Mouse (Mus musculus) lung, embryonic 14.5 days (tissue): ENCODE results near the gene Pp2d1. TPM values are rescaled to one million over a fixed set of nuclear protein-coding genes. Genes with fewer than 3 reads are reported as not detected.

Source experiments
- ATAC-seq: fragments of 200-750 bp; cut with Nextera tagmentation; 2 replicates; pipeline ENCODE4 v1.8.0; 2017; ENCODE audit warnings: mild to moderate bottlenecking, moderate TSS enrichment, moderate library complexity; ENCODE audit not compliant: insufficient read depth
- DNase-seq: peaks from one replicate; pipeline ENCODE4 v3.0.0-alpha.2; 2015
- H3K27ac ChIP-seq: fragments of 300-500 bp; sonication (generic); 2 replicates; pipeline ENCODE4 v1.5.1; 2014; ENCODE audit warnings: low read depth, mild to moderate bottlenecking, moderate library complexity
- H3K27me3 ChIP-seq: fragments of 300-500 bp; sonication (generic); 2 replicates; pipeline ENCODE4 v1.6.1; 2014; ENCODE audit warnings: low read length, control low read depth; ENCODE audit not compliant: insufficient read depth
- H3K36me3 ChIP-seq: fragments of 300-500 bp; sonication (generic); 2 replicates; pipeline ENCODE4 v1.6.1; 2014; ENCODE audit warnings: control low read depth; ENCODE audit not compliant: insufficient read depth
- H3K4me1 ChIP-seq: fragments of 300-500 bp; sonication (generic); 2 replicates; pipeline ENCODE4 v1.6.1; 2014; ENCODE audit warnings: antibody characterized with exemption, control low read depth; ENCODE audit not compliant: insufficient read depth
- H3K4me2 ChIP-seq: fragments of 300-500 bp; sonication (generic); 2 replicates; pipeline ENCODE4 v1.6.1; 2014; ENCODE audit warnings: mild to moderate bottlenecking
- H3K4me3 ChIP-seq: fragments of 300-500 bp; sonication (generic); 2 replicates; pipeline ENCODE4 v1.5.1; 2014; ENCODE audit warnings: low read depth, low read length
- H3K9ac ChIP-seq: fragments of 300-500 bp; sonication (generic); 2 replicates; pipeline ENCODE4 v1.6.1; 2014
- H3K9me3 ChIP-seq: fragments of 300-500 bp; sonication (generic); 2 replicates; pipeline ENCODE4 v1.6.1; 2016; ENCODE audit warnings: low read depth, low read length, control low read depth
- CTCF ChIP-seq: IDR thresholded peaks from 2 replicates; pipeline ENCODE4 v1.5.1; 2016; ENCODE audit warnings: antibody characterized with exemption, low read depth
- WGBS: fragments of 180-500 bp; shearing (Covaris S2); extraction: QIAGEN DNeasy Blood & Tissue Kit; methylation state at CpG from one replicate; pipeline ENCODE4 v1.1.7; 2014; 5-methylcytosine and 5-hydroxymethylcytosine counted together
- polyA plus RNA-seq: library from polyadenylated mRNA; unstranded; fragments of >200 nt; fragmentation: Nextera tagmentation; extraction: Ambion mirVana; gene quantifications from 2 replicates; pipeline ENCODE4 v1.2.1, GENCODE M21; 2014

Pp2d1 gene
- polyA plus RNA-seq, 1 experiment from 2014 or later = 0.25 TPM

DNA sequence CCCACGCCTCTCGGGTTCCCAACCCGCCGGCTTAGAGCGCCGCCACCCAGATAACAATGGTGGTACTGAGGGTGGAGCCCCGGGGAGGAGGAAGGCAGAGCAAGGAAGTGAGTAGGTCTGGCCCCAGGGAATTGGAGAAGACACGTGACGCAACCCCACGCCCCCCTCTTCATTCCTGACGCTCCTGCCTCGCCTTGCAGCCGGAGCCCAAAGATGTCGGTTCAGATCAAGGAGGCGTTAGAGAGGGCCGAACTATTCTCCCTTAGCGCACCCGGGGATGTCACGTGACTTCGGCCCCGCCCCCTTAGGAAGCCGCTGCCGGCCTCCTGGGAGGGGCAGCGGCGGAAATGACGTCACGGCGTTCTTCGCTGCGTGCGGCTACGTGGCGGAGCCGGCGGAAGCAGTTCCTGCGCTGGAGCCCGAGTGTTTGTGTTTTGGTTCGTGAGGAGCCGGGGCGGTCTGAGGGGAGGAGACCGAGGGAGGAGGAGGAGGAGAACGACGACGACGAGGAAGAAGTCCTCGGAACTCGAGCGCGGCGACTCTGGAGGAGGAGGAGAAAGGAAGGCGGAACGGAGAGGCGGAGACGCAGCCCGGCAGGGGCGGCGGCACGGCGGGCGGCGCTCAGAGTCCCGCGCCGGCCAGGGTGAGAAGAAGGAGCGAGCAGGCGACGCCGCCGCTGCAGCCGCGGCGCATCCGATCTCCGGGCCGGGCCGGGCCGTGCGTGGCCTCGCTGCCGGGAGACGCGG is 60.2 kb downstream of the Pp2d1 start, which contains the start of gene Rab5a:
TSS of gene Rab5a (plus strand) at position 377 of the 746 bp plus-strand sequence.
- H3K27ac ChIP-seq = peak within 1 kb of the TSS; percentile 99

GRCm38 (mm10) chr17:53478066-53478857 is 61.0 kb downstream of the Pp2d1 start:
- no peaks in the 10 kb centered on the region for H3K36me3 ChIP-seq
- peaks cover 13% of the 10 kb centered on the region for H3K4me1 ChIP-seq
- H3K27ac ChIP-seq = peak overlapping the region; percentile 99
- ATAC-seq (no peak; the same call in 1 of the 2 replicates), DNase-seq (peak; percentile 9)
- H3K9ac ChIP-seq = peak overlapping the region; percentile 76
- TF ChIP-seq CTCF = no peak
- H3K4me2 ChIP-seq = peak overlapping the region; percentile 68
- H3K27me3 ChIP-seq = no peaks in the 10 kb centered on the region
- no peaks in the 10 kb centered on the region for H3K9me3 ChIP-seq
- H3K4me3 ChIP-seq = peak overlapping the region; percentile 93
- 5% methylated on average over 15 of the region's 15 CpGs for WGBS

More for the DNA sequence above, 60.2 kb downstream of the Pp2d1 start, which contains the start of gene Rab5a:
- no peaks in the 10 kb centered on the region for H3K9me3 ChIP-seq
- DNase-seq (peak; percentile 100), ATAC-seq (peak; percentile 99)
- no peaks in the 10 kb centered on the region for H3K27me3 ChIP-seq
- peak within 1 kb of the TSS; percentile 84 for H3K4me2 ChIP-seq
- peaks cover 13% of the 10 kb centered on the region for H3K4me1 ChIP-seq
- H3K36me3 ChIP-seq = peaks cover 3% of the 10 kb centered on the region; the same call in 1 of the 2 replicates
- peak; percentile 41 for TF ChIP-seq CTCF
- peak within 1 kb of the TSS; percentile 93 for H3K4me3 ChIP-seq
- peak within 1 kb of the TSS; percentile 90 for H3K9ac ChIP-seq
- WGBS = under 1% methylated on average over 76 of the region's 82 CpGs

DNA sequence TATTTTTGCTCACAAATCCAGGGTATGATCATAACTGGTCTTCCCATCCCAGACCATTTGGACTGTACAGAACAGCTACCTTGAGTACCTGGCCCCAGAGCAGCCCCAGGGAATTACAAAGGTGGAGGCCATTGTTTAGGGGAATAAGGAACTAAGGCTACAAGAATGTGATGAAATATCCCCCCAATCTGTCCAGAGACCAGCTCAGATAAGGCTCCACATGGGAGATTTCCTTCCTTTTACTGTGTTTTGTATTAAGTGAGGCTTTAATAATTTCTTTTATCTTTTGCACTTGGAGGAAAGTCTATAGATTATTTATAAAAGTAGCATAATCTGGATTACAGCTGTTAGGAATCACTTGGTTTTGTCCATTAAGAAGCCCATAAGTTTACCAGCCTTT is 70.6 kb downstream of the Pp2d1 start:
- TF ChIP-seq CTCF = no peak
- H3K27me3 ChIP-seq = no peaks in the 10 kb centered on the region
- no peak overlapping the region for H3K9ac ChIP-seq
- ATAC-seq = no peak
- H3K9me3 ChIP-seq = no peaks in the 10 kb centered on the region
- no peak overlapping the region for H3K4me3 ChIP-seq
- no peak overlapping the region for H3K27ac ChIP-seq
- H3K4me1 ChIP-seq = no peaks in the 10 kb centered on the region; the same call in 1 of the 2 replicates
- H3K4me2 ChIP-seq = no peak overlapping the region
- H3K36me3 ChIP-seq = no peaks in the 10 kb centered on the region
- no peak for DNase-seq

GRCm38 (mm10) chr17:53465569-53465968 is 73.7 kb downstream of the Pp2d1 start:
- H3K9me3 ChIP-seq = no peaks in the 10 kb centered on the region
- H3K36me3 ChIP-seq = no peaks in the 10 kb centered on the region
- H3K4me2 ChIP-seq = no peak overlapping the region
- DNase-seq (peak; percentile 4), ATAC-seq (no peak)
- no peaks in the 10 kb centered on the region for H3K27me3 ChIP-seq
- H3K4me1 ChIP-seq = no peaks in the 10 kb centered on the region; the same call in 1 of the 2 replicates
- peak; percentile 47 for TF ChIP-seq CTCF
- H3K4me3 ChIP-seq = no peak overlapping the region
- H3K27ac ChIP-seq = no peak overlapping the region
- WGBS = 48% methylated on average over 4 of the region's 4 CpGs
- H3K9ac ChIP-seq = no peak overlapping the region

DNA sequence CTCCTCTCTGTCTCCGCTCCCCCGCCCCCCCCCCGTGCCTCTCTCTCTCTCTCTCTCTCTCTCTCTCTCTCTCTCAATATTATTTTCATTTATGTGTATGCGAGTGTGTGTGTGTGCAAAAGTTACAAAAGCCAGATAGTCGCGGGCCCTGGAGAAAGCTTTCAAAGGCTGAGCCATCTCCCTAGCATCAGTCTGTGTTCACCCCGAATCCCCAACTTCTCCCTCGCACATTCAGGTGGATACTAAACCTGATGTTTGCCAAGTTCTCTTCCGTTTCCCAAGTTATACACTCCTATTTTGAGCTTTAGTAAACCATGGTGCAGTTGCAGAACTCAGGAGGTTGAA is 75.8 kb downstream of the Pp2d1 start:
- H3K36me3 ChIP-seq = no peaks in the 10 kb centered on the region
- peak overlapping the region; percentile 45; the same call in 1 of the 2 replicates for H3K9ac ChIP-seq
- H3K27ac ChIP-seq = no peak overlapping the region
- peak overlapping the region; percentile 40 for H3K4me3 ChIP-seq
- peak overlapping the region; percentile 68 for H3K4me2 ChIP-seq
- no peak for TF ChIP-seq CTCF
- H3K9me3 ChIP-seq = no peaks in the 10 kb centered on the region
- WGBS = 13% methylated on average over 9 of the region's 9 CpGs
- H3K27me3 ChIP-seq = no peaks in the 10 kb centered on the region
- ATAC-seq (peak; percentile 51), DNase-seq (no peak)
- H3K4me1 ChIP-seq = no peaks in the 10 kb centered on the region; the same call in 1 of the 2 replicates

DNA sequence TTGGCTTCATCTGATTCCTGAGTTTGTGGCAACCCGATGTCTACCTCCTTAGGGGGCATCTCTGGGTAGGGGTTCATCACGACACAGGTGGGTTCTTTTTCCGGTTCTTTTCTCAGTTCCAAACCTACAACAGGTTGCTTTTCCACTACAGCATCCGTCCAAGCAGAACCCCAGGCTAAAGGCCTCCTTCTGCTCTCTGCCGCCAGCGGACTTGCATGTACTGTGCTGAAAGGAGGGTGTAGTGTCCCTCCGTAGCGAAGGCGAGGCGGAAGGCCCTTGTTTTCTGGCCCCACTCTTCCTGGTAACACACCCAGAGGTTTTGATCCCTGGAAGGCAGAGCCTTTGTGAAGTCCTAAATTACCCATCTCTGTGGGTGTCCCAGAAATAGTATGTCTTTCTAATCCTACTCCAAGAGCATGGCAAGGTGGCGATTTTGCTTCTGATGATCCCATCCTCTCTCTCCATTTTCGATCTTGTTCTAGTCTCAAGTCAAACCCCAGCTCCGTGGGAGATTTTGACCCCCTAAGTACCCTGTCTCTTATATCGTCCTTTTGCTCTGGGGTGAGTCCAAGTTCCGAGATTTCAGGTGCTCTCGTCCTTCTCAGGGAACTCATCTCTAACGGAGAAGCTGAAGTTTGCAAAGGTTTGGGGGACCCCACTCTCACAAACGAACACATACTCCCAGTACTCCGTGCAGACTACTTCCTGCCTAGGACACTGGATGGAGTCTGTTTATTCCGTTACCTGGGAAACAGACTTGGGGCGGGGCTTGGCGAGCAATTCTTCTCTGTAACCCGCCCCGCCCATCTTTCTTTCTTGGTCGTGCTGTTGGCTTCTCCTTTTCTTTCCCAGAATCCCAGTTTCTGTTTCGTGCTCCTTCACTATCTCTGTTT is 76.4 kb downstream of the Pp2d1 start, which contains the start of gene Efhb:
TSS of gene Efhb (minus strand) at position 719 of the 893 bp plus-strand sequence.
- 21% methylated on average over 26 of the region's 26 CpGs for WGBS
- Histone ChIP-seq H3K27ac (no peak within 1 kb of the TSS), H3K4me3 (peak within 1 kb of the TSS; percentile 40), H3K9me3 (no peaks in the 10 kb centered on the region), H3K36me3 (no peaks in the 10 kb centered on the region), H3K4me1 (no peaks in the 10 kb centered on the region; the same call in 1 of the 2 replicates), H3K27me3 (no peaks in the 10 kb centered on the region), H3K4me2 (peak within 1 kb of the TSS; percentile 68), H3K9ac (peak within 1 kb of the TSS; percentile 45)
- peak; percentile 98 for ATAC-seq
- no peak for TF ChIP-seq CTCF
- DNase-seq = peak; percentile 95

Other genes starting within 250 kb of the Pp2d1 start
- 0.45 and 0.73 TPM in 2 replicates for gene Efhb, start 76.1 kb downstream of the Pp2d1 start, polyA plus RNA-seq
- gene Rab5a, start 60.2 kb downstream of the Pp2d1 start, polyA plus RNA-seq = 76.9 and 79.3 TPM in 2 replicates
- gene Kat2b, start 27.4 kb upstream of the Pp2d1 start, polyA plus RNA-seq = 5.2 and 5.6 TPM in 2 replicates
- gene Sgo1, start 149.9 kb upstream of the Pp2d1 start, polyA plus RNA-seq = 45.4 and 49.7 TPM in 2 replicates